Mouse (Mus musculus) hindbrain, embryonic 13.5 days (tissue): ENCODE measurements around the gene Tceanc2. TPM values are rescaled to one million over a fixed set of nuclear protein-coding genes. Genes with fewer than 3 reads are reported as not detected.

Experiments used
- ATAC-seq: fragments of 200-750 bp; cut with Nextera tagmentation; 2 replicates; pipeline ENCODE4 v1.8.0; 2017; ENCODE audit warnings: moderate TSS enrichment; ENCODE audit not compliant: low FRiP score
- H3K27ac ChIP-seq: fragments of 300-500 bp; sonication (generic); 2 replicates; pipeline ENCODE4 v1.5.1; 2015; ENCODE audit warnings: inconsistent platforms, mild to moderate bottlenecking, moderate library complexity
- H3K27me3 ChIP-seq: fragments of 300-500 bp; sonication (generic); 2 replicates; pipeline ENCODE4 v1.6.1; 2015; ENCODE audit warnings: mild to moderate bottlenecking, inconsistent platforms
- H3K36me3 ChIP-seq: fragments of 300-500 bp; sonication (generic); 2 replicates; pipeline ENCODE4 v1.6.1; 2015; ENCODE audit warnings: mild to moderate bottlenecking, inconsistent platforms
- H3K4me1 ChIP-seq: fragments of 300-500 bp; sonication (generic); replicated peaks from 2 replicates; pipeline ENCODE4 v1.6.1; 2015; ENCODE audit warnings: inconsistent platforms
- H3K4me2 ChIP-seq: fragments of 300-500 bp; sonication (generic); 2 replicates; pipeline ENCODE4 v1.6.1; 2015; ENCODE audit warnings: inconsistent platforms, mild to moderate bottlenecking, moderate library complexity
- H3K4me3 ChIP-seq: fragments of 300-500 bp; sonication (generic); 2 replicates; pipeline ENCODE4 v1.5.1; 2015; ENCODE audit warnings: mild to moderate bottlenecking, inconsistent platforms
- H3K9ac ChIP-seq: fragments of 300-500 bp; sonication (generic); 2 replicates; pipeline ENCODE4 v1.6.1; 2015; ENCODE audit warnings: mild to moderate bottlenecking, inconsistent platforms
- H3K9me3 ChIP-seq: fragments of 300-500 bp; sonication (generic); 2 replicates; pipeline ENCODE4 v1.6.1; 2016; ENCODE audit warnings: inconsistent platforms
- WGBS: fragments of 180-500 bp; shearing (Covaris S2); methylation state at CpG from one replicate; pipeline ENCODE4 v1.1.7; 2015; 5-methylcytosine and 5-hydroxymethylcytosine counted together
- polyA plus RNA-seq: library from polyadenylated mRNA; unstranded; fragments of >200 nt; fragmentation: Nextera tagmentation; extraction: Ambion mirVana; gene quantifications from 2 replicates; pipeline ENCODE4 v1.2.1, GENCODE M21; 2015

The Tceanc2 gene
- polyA plus RNA-seq, 1 experiment from 2014 or later: 26.1 TPM

DNA sequence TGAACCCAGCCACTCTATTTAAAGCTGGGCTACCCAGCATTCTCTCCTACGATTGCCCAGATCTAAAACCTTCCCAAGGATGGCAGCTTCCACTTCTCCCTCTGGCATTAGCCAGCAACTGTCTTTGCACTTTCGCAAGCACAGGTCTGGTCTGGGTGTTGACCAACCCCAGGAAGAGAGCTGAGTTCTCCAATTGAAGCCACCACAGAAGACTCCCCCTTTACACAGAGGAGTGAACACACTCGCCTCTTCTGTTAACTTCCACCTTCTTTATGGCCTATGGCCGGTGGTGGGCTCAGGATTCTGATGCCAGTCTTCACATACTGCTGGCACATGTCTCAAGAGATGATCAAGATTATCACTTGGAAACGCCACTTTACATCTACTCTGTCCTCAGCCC lies 11.1 kb downstream of the Tceanc2 start:
- H3K27ac ChIP-seq: no peak overlapping the region
- peaks cover 8% of the 10 kb centered on the region for H3K4me1 ChIP-seq
- no peaks in the 10 kb centered on the region for H3K27me3 ChIP-seq
- 95% methylated on average over 5 of the region's 5 CpGs for WGBS
- no peak for ATAC-seq
- H3K4me3 ChIP-seq: no peak overlapping the region
- no peak overlapping the region for H3K4me2 ChIP-seq
- no peaks in the 10 kb centered on the region for H3K9me3 ChIP-seq
- H3K36me3 ChIP-seq: peaks cover 31% of the 10 kb centered on the region
- H3K9ac ChIP-seq: 0 out of 2 replicates have a peak overlapping the region, but pooled peaks have one; percentile 43

- peaks cover 23% of the 10 kb centered on the region for H3K36me3 ChIP-seq
- no peak overlapping the region for H3K4me2 ChIP-seq
- no peak overlapping the region for H3K4me3 ChIP-seq
- H3K9me3 ChIP-seq: no peaks in the 10 kb centered on the region
- 84% methylated on average over 5 of the region's 5 CpGs for WGBS
- peaks cover 8% of the 10 kb centered on the region for H3K4me1 ChIP-seq
- no peak overlapping the region for H3K9ac ChIP-seq
- ATAC-seq: no peak
- H3K27me3 ChIP-seq: no peaks in the 10 kb centered on the region
- H3K27ac ChIP-seq: no peak overlapping the region
These were observed 12.2 kb downstream of the Tceanc2 start for GRCm38 (mm10) chr4:107166700-107167099.

DNA sequence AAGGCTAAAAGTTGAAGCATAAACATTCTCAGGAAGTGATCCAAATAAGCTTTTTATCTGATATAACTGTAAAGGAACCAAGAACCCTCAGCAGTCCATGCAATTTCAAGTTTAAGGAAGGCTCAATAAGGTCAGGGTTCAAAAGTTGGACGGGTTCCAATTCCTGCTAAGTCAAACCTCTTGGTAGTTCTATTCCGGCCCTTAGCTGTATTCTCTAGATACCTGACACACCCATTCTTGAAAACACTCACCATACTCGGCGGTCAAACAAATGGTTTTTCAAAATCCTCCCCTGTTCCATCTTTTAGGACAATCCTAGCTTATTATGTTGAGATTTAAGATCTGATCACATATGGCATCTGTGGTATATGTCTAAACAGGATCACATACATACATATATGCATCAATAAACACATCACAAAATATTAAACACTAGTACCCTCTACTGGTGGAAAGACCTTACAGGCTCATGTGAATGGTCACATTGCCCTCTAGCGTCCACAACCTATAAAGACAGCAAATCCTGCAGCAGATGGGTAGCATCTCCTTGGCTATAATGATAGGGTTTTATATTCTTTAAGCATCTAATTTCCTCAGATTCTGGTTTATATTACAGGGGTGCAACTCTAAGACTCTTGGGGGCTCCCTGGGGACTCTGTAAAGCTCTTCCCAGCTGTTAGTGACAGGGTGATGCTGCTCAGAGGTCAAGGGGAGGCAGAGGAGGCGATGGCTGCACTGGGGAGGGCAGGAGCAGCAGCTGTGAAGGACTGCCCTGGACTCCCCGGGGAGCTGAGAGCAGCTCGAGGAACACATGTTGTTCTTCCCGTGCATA lies 14.9 kb downstream of the Tceanc2 start:
- peak; percentile 57; the same call in 1 of the 2 replicates for ATAC-seq
- no peak overlapping the region for H3K4me3 ChIP-seq
- no peaks in the 10 kb centered on the region for H3K27me3 ChIP-seq
- 0 out of 2 replicates have a peak overlapping the region, but pooled peaks have one; percentile 24 for H3K9ac ChIP-seq
- H3K4me1 ChIP-seq: peaks cover 8% of the 10 kb centered on the region
- peaks cover 38% of the 10 kb centered on the region for H3K36me3 ChIP-seq
- WGBS: 36% methylated on average over 9 of the region's 9 CpGs
- H3K4me2 ChIP-seq: no peak overlapping the region
- peak overlapping the region; percentile 53; the same call in 1 of the 2 replicates for H3K27ac ChIP-seq
- H3K9me3 ChIP-seq: no peaks in the 10 kb centered on the region

GRCm38 (mm10) chr4:107163341-107163740 lies 15.6 kb downstream of the Tceanc2 start:
- 90% methylated on average over 10 of the region's 10 CpGs for WGBS

GRCm38 (mm10) chr4:107160181-107160580 lies 18.7 kb downstream of the Tceanc2 start:
- Histone ChIP-seq H3K9ac (no peak overlapping the region), H3K4me1 (peaks cover 8% of the 10 kb centered on the region), H3K27me3 (no peaks in the 10 kb centered on the region), H3K36me3 (peaks cover 51% of the 10 kb centered on the region), H3K4me2 (no peak overlapping the region), H3K27ac (no peak overlapping the region), H3K4me3 (no peak overlapping the region), H3K9me3 (no peaks in the 10 kb centered on the region)
- ATAC-seq: no peak
- 93% methylated on average over 8 of the region's 8 CpGs for WGBS

More at GRCm38 (mm10) chr4:107163341-107163740, 15.6 kb downstream of the Tceanc2 start:
- Histone ChIP-seq H3K9me3 (no peaks in the 10 kb centered on the region), H3K27me3 (no peaks in the 10 kb centered on the region), H3K4me2 (no peak overlapping the region), H3K27ac (0 out of 2 replicates have a peak overlapping the region, but pooled peaks have one; percentile 0), H3K9ac (no peak overlapping the region), H3K4me3 (no peak overlapping the region), H3K4me1 (peaks cover 8% of the 10 kb centered on the region), H3K36me3 (peaks cover 42% of the 10 kb centered on the region)
- ATAC-seq: no peak

DNA sequence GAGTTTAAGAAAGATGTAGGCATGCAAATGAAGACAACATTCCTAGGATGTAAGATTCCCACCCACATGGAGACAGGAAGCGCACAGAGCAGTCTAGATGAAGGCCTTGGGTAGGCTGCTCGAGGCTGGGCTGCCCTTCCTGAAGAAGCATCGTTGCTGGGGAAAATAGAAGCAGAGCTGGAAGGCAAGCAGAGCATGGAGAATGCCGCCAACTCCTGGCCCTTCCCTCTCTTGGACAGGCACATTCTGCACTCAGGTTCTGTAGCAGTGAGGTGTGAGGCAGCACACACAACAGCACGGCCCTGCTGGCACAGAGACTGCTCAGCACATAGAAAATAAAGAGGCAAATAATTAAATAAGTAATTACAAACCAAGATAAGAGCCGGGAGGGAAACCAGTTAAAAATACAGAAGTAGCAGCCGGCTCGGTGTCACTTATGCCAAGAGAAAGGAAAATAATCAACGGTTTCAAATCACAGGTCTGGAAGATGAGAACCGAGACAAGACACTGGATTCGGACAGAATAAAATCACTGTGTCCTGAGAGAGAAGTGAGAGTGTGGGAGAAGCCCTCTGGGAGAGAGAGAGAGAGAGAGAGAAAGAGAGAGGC lies 19.6 kb downstream of the Tceanc2 start:
- H3K9me3 ChIP-seq: no peaks in the 10 kb centered on the region
- H3K4me2 ChIP-seq: no peak overlapping the region
- H3K4me1 ChIP-seq: peaks cover 1% of the 10 kb centered on the region
- no peak overlapping the region for H3K27ac ChIP-seq
- no peak overlapping the region for H3K9ac ChIP-seq
- H3K4me3 ChIP-seq: no peak overlapping the region
- no peaks in the 10 kb centered on the region for H3K27me3 ChIP-seq
- H3K36me3 ChIP-seq: peaks cover 45% of the 10 kb centered on the region
- ATAC-seq: no peak
- WGBS: 93% methylated on average over 11 of the region's 11 CpGs

DNA sequence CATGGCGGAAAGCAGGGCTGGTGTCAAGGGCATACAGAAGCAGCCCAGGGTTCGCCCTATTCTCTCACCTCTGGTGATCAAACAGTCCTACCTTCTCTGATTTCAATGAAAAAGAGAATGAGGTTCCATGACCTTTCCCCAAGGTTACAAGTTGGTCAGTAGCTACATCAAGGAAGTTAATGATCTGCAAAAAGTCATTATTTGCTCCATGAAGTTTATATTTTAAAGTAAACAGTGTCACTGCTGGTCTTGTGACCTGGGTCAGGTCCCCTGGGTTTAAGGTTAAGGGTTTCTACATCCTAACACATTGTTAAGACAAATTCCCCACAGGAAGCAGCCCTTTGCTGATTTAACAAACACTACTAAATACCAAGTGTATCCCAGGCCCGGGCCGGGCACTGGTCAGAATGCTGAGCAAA lies 21.9 kb downstream of the Tceanc2 start:
- Histone ChIP-seq H3K9me3 (no peaks in the 10 kb centered on the region), H3K27ac (no peak overlapping the region)
- 82% methylated on average over 4 of the region's 4 CpGs for WGBS

GRCm38 (mm10) chr4:107152571-107152970 lies 26.3 kb downstream of the Tceanc2 start:
- WGBS: 83% methylated on average over 8 of the region's 8 CpGs
- no peak overlapping the region for H3K4me2 ChIP-seq
- H3K4me1 ChIP-seq: peaks cover 4% of the 10 kb centered on the region; the same call in 1 of the 2 replicates
- no peak for ATAC-seq
- H3K9me3 ChIP-seq: no peaks in the 10 kb centered on the region
- H3K4me3 ChIP-seq: no peak overlapping the region
- H3K9ac ChIP-seq: no peak overlapping the region
- no peaks in the 10 kb centered on the region for H3K27me3 ChIP-seq
- no peak overlapping the region for H3K27ac ChIP-seq
- H3K36me3 ChIP-seq: peaks cover 26% of the 10 kb centered on the region

More for the DNA sequence above, 21.9 kb downstream of the Tceanc2 start:
- H3K4me3 ChIP-seq: no peak overlapping the region
- H3K9ac ChIP-seq: no peak overlapping the region
- H3K4me1 ChIP-seq: peaks cover 4% of the 10 kb centered on the region; the same call in 1 of the 2 replicates
- peaks cover 45% of the 10 kb centered on the region for H3K36me3 ChIP-seq
- no peak overlapping the region for H3K4me2 ChIP-seq
- no peak for ATAC-seq
- H3K27me3 ChIP-seq: no peaks in the 10 kb centered on the region

GRCm38 (mm10) chr4:107150991-107151390 lies 27.9 kb downstream of the Tceanc2 start:
- WGBS: 88% methylated on average over 6 of the region's 6 CpGs
- no peaks in the 10 kb centered on the region for H3K9me3 ChIP-seq
- ATAC-seq: no peak
- H3K4me3 ChIP-seq: no peak overlapping the region
- no peak overlapping the region for H3K4me2 ChIP-seq
- peaks cover 29% of the 10 kb centered on the region for H3K36me3 ChIP-seq
- H3K9ac ChIP-seq: no peak overlapping the region
- no peaks in the 10 kb centered on the region for H3K27me3 ChIP-seq
- peaks cover 4% of the 10 kb centered on the region; the same call in 1 of the 2 replicates for H3K4me1 ChIP-seq
- no peak overlapping the region for H3K27ac ChIP-seq

GRCm38 (mm10) chr4:107143511-107143910 lies 35.4 kb downstream of the Tceanc2 start:
- Histone ChIP-seq H3K4me2 (no peak overlapping the region), H3K9ac (no peak overlapping the region), H3K36me3 (peaks cover 23% of the 10 kb centered on the region), H3K27me3 (no peaks in the 10 kb centered on the region), H3K4me3 (no peak overlapping the region), H3K4me1 (peaks cover 33% of the 10 kb centered on the region), H3K27ac (no peak overlapping the region), H3K9me3 (no peaks in the 10 kb centered on the region)
- WGBS: 89% methylated on average over 8 of the region's 8 CpGs
- ATAC-seq: no peak

DNA sequence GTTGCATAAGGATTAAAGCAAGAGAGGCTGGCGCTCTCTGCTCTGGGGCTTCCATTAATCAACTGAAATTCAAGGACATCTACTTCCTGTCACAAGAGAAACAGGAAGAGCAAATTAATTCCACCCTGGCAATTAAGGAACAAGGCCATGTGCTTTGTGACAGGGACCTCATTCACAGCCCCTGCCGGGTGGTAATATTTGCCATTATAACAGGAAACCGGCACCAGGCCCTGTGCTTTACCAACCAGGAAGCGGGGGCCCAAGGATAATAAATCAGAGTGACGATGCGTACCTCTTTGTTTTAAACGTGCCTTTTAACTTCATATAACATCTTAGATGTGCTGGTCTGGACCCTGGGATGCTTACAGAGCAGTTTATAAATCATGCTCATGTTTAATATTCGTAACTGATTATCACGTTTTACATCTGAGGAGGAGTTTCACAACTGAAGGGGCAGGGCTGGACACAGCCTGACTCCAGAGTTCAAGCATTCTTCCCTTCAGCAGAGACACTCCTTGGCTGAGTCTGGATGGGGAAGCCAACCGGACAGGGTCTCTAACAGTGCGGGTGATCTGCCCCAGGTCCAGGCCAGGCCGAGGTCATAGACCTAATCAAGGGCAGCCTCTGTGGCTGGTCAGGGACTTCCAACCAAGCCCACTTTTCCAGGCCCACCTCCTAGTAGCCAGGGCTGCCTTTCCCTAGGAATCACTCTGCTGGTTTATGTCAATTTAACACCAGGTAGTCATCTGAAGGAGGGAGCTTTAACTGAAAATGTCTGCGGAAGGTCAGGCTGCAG lies 38.9 kb downstream of the Tceanc2 start:
- Histone ChIP-seq H3K4me3 (no peak overlapping the region), H3K9ac (no peak overlapping the region; the same call in 1 of the 2 replicates), H3K27me3 (no peaks in the 10 kb centered on the region), H3K36me3 (no peaks in the 10 kb centered on the region), H3K4me1 (peaks cover 59% of the 10 kb centered on the region), H3K27ac (peak overlapping the region; percentile 84), H3K4me2 (no peak overlapping the region), H3K9me3 (no peaks in the 10 kb centered on the region)
- 40% methylated on average over 13 of the region's 13 CpGs for WGBS
- peak; percentile 16; the same call in 1 of the 2 replicates for ATAC-seq
